Mouse (Mus musculus) neural tube, embryonic 13.5 days (tissue): ENCODE data around the gene Cd6. TPM values are rescaled to one million over a fixed set of nuclear protein-coding genes. Genes with fewer than 3 reads are reported as not detected.
A peak's percentile ranks its signal among the peaks of the same experiment; 100 is the strongest.

Source experiments
- ATAC-seq: fragments of 200-750 bp; cut with Nextera tagmentation; 2 replicates; pipeline ENCODE4 v1.8.0; 2017; ENCODE audit warnings: low read depth, mild to moderate bottlenecking, moderate TSS enrichment, moderate library complexity
- H3K27ac ChIP-seq: fragments of 300-500 bp; sonication (generic); replicated peaks from 2 replicates; pipeline ENCODE4 v1.5.1; 2015; ENCODE audit warnings: moderate library complexity, mild to moderate bottlenecking, inconsistent platforms
- H3K27me3 ChIP-seq: fragments of 300-500 bp; sonication (generic); 2 replicates; pipeline ENCODE4 v1.6.1; 2015; ENCODE audit warnings: mild to moderate bottlenecking, inconsistent platforms
- H3K36me3 ChIP-seq: fragments of 300-500 bp; sonication (generic); 2 replicates; pipeline ENCODE4 v1.6.1; 2015; ENCODE audit warnings: mild to moderate bottlenecking, inconsistent platforms
- H3K4me1 ChIP-seq: fragments of 300-500 bp; sonication (generic); replicated peaks from 2 replicates; pipeline ENCODE4 v1.6.1; 2015; ENCODE audit warnings: inconsistent platforms
- H3K4me2 ChIP-seq: fragments of 300-500 bp; sonication (generic); 2 replicates; pipeline ENCODE4 v1.6.1; 2015; ENCODE audit warnings: inconsistent platforms, mild to moderate bottlenecking, moderate library complexity
- H3K4me3 ChIP-seq: fragments of 300-500 bp; sonication (generic); 2 replicates; pipeline ENCODE4 v1.5.1; 2015; ENCODE audit warnings: mild to moderate bottlenecking, inconsistent platforms
- H3K9ac ChIP-seq: fragments of 300-500 bp; sonication (generic); 2 replicates; pipeline ENCODE4 v1.6.1; 2015; ENCODE audit warnings: moderate library complexity, mild to moderate bottlenecking, inconsistent platforms
- H3K9me3 ChIP-seq: fragments of 300-500 bp; sonication (generic); 2 replicates; pipeline ENCODE4 v1.6.1; 2016; ENCODE audit warnings: inconsistent platforms
- WGBS: fragments of 180-500 bp; shearing (Covaris S2); methylation state at CpG from one replicate; pipeline ENCODE4 v1.1.7; 2015; 5-methylcytosine and 5-hydroxymethylcytosine counted together
- polyA plus RNA-seq: library from polyadenylated mRNA; unstranded; fragments of >200 nt; fragmentation: Nextera tagmentation; extraction: Ambion mirVana; gene quantifications from 2 replicates; pipeline ENCODE4 v1.2.1, GENCODE M21; 2015

The Cd6 gene
- polyA plus RNA-seq, 1 experiment from 2014 or later: not detected

DNA sequence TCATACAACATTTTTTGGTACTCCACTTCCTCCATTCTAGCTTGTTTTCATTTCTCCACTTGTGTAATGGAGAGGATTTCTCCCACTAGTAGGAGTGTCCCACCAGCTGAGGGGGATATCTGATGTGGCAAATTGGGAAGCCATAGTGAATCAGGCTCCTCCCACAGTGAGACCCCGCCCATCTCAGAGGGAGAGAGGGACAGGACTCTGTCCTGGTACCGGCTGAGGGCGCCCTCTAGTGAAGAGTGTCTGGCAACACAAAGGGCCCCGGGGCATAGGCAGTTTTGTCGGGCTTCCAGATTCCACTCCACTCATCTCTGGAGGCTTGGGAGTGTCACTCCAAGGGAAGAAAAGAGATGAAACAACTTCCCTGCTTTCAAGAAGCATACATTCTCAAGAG, 1.6 kb upstream of the Cd6 start:
- Histone ChIP-seq H3K4me2 (no peak overlapping the region), H3K4me1 (no peaks in the 10 kb centered on the region), H3K9me3 (no peaks in the 10 kb centered on the region), H3K27me3 (no peaks in the 10 kb centered on the region), H3K27ac (no peak overlapping the region), H3K9ac (no peak overlapping the region), H3K4me3 (no peak overlapping the region), H3K36me3 (no peaks in the 10 kb centered on the region)
- 12% methylated on average over 5 of the region's 5 CpGs for WGBS
- ATAC-seq: no peak

DNA sequence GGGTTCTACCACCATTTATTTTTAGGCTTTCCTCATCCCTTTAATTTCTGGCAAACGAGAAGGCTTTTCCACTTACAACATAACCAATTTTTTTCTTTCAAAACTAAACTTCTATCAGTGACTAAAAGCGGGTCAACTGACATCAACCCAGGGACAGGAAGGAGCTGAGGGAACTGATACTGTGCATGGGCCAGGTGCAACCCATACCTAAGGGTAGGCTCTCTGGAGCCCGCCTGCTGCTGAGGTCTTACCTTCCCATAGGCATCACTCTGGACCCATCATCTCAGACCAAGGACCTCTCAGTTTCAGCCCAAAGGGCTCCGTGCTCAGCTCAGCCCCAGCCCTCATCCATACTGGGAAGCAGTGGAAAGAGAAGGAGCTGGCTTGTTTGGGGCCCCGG, 1.5 kb downstream of the Cd6 start:
- Histone ChIP-seq H3K4me1 (no peaks in the 10 kb centered on the region), H3K4me2 (no peak overlapping the region), H3K9me3 (no peaks in the 10 kb centered on the region), H3K27me3 (no peaks in the 10 kb centered on the region), H3K4me3 (no peak overlapping the region), H3K36me3 (no peaks in the 10 kb centered on the region), H3K27ac (no peak overlapping the region), H3K9ac (no peak overlapping the region)
- no peak for ATAC-seq
- WGBS: 96% methylated on average over 5 of the region's 5 CpGs

DNA sequence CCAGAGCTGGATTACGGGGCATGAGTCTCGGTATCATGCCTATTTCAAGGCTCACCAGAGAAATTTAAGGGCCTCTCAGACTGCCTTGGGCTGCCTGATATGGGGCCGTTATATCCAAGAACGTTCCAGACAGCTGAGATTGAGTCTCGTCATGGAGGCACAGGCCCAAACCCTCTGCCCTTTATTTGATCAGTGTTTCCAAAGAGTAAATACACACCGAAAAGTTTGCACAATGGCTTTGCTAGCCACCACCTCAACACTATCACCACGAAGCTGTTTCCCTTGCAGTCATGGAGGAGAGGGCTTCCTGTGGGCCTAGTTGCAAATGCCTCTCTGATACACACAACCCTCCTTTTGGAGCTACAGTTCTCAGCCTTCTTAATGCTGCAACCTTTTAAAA, 5.8 kb downstream of the Cd6 start:
- H3K27ac ChIP-seq: no peak overlapping the region
- no peak overlapping the region for H3K9ac ChIP-seq
- 91% methylated on average over 7 of the region's 7 CpGs for WGBS
- H3K36me3 ChIP-seq: no peaks in the 10 kb centered on the region
- no peaks in the 10 kb centered on the region for H3K9me3 ChIP-seq
- no peak overlapping the region for H3K4me3 ChIP-seq
- no peaks in the 10 kb centered on the region for H3K4me1 ChIP-seq
- H3K4me2 ChIP-seq: no peak overlapping the region
- no peak for ATAC-seq
- no peaks in the 10 kb centered on the region for H3K27me3 ChIP-seq

DNA sequence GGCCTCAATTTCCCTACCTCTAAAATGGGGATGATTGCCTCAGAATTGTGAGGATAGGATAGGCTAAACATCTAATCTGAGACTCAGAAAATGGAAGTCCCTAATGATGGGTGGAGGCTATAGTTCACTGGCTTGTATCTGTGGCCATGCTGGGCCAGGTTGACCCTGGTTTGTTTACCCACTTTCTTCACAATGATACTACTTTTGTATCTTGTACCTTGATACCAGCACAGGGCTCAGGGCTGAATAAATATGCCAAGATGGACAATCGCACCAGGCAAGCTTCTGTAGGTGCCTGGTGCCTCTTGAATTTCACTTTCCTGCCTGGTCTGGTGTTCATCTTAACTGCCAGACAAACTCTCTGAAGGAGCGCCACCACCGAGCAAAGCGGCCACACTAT, 7.3 kb downstream of the Cd6 start:
- 96% methylated on average over 4 of the region's 4 CpGs for WGBS
- Histone ChIP-seq H3K27ac (no peak overlapping the region), H3K9me3 (no peaks in the 10 kb centered on the region), H3K4me3 (no peak overlapping the region), H3K4me1 (no peaks in the 10 kb centered on the region; the same call in 1 of the 2 replicates), H3K36me3 (no peaks in the 10 kb centered on the region), H3K9ac (no peak overlapping the region), H3K27me3 (no peaks in the 10 kb centered on the region), H3K4me2 (no peak overlapping the region)
- no peak for ATAC-seq

DNA sequence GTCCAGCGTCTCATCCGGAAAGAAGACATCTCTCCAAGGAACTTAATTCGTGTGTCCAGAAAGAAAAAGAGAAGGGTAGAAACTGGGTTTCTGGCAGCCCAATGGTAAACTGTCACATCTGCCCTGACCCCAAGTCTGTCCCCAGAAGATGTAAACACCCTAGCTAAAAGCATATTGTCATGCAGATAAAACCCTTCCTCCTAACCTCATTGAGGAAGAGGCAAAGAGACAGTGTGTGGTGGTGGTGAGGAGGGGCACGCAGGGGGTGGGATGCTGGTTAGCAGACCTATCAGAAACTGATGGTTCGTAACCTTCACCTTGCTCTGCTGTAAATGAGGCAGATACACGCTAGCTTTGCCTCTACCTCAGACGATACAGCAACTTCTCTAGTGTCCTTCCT, 8.5 kb downstream of the Cd6 start:
- H3K27ac ChIP-seq: no peak overlapping the region
- WGBS: 57% methylated on average over 7 of the region's 7 CpGs
- H3K27me3 ChIP-seq: no peaks in the 10 kb centered on the region
- no peak overlapping the region for H3K9ac ChIP-seq
- H3K9me3 ChIP-seq: no peaks in the 10 kb centered on the region
- ATAC-seq: no peak
- no peaks in the 10 kb centered on the region for H3K36me3 ChIP-seq
- no peaks in the 10 kb centered on the region; the same call in 1 of the 2 replicates for H3K4me1 ChIP-seq
- H3K4me3 ChIP-seq: no peak overlapping the region
- H3K4me2 ChIP-seq: no peak overlapping the region

DNA sequence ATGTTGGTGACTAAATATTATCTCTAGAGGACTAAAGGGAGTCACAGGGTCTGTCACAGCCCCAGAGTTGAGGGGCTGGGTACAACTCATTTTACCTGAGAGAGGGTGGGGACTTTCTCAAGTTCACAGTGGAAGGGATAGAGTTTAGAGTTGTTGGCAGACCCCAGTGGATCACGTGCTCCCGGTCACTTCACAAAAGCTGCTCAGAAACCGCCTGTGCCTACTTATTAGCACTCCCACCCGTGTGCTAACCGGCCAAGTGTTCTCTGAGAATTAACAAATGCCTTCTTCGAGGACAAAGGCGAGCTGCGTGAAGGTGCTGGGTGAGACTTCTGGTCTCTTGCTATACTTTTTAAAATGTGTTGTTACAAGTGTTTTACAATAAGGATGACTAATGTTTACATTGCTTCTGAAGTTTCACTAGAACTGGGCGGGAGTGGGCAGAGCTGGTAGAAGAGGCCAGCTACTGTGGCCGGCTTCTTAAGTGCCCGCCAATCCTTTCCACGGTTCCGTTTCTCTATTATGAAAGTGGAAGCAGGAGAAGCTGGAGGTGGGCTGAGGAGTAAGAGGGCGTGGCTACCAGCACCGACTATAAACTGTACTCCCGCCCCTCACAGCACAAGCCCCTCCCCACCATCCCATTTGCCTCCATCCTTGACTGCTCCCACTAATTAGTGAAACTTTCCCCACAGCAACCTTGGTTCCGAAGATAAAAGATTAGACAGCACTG, 11.5 kb downstream of the Cd6 start:
- Histone ChIP-seq H3K27me3 (no peaks in the 10 kb centered on the region), H3K4me1 (no peaks in the 10 kb centered on the region; the same call in 1 of the 2 replicates), H3K4me2 (peak overlapping the region; percentile 24; the same call in 1 of the 2 replicates), H3K36me3 (no peaks in the 10 kb centered on the region), H3K9ac (no peak overlapping the region), H3K9me3 (no peaks in the 10 kb centered on the region), H3K27ac (no peak overlapping the region), H3K4me3 (no peak overlapping the region)
- 47% methylated on average over 17 of the region's 17 CpGs for WGBS
- no peak for ATAC-seq

DNA sequence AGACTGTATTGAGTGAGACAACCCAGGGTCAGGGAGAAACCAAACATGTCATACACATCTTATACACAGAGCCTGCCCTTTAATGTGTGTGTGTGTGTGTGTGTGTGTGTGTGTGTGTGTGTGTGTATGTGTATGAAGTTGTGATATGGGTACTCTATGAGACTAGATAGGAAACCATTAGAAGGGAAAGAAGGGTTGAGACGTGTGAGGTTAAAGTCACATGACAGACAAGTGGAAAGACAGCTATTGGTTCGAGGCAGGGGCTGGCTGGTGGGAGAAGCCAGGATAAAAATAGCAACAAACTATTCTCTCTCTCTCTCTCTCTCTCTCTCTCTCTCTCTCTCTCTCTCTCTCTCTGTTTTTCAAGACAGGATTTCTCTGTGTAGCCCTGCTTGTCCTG, 13.4 kb downstream of the Cd6 start:
- 60% methylated on average over 2 of the region's 2 CpGs for WGBS
- Histone ChIP-seq H3K27ac (no peak overlapping the region), H3K27me3 (no peaks in the 10 kb centered on the region), H3K4me3 (no peak overlapping the region), H3K4me1 (no peaks in the 10 kb centered on the region; the same call in 1 of the 2 replicates), H3K9me3 (no peaks in the 10 kb centered on the region), H3K36me3 (no peaks in the 10 kb centered on the region), H3K4me2 (no peak overlapping the region), H3K9ac (no peak overlapping the region)
- ATAC-seq: no peak

DNA sequence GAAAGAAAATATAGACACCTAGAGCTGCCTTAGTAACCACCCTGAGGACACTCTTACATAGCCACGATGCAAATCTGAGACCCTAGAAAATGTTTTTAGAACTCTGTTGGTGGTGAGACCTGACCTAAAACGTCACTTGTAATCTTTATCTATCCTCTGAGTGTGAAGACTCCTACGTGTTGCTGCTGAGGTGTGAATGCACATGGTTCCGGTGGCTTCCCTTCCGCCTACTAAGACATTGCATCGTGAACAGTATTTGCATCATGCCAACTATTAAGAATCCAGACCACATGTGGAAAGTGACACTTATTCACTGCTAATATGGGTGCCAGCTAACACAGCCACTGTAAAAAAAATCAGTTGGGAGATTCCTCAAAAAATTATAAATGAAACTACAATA, 14.0 kb downstream of the Cd6 start:
- H3K36me3 ChIP-seq: no peaks in the 10 kb centered on the region
- no peak overlapping the region for H3K4me3 ChIP-seq
- H3K9ac ChIP-seq: no peak overlapping the region
- H3K27ac ChIP-seq: no peak overlapping the region
- H3K27me3 ChIP-seq: no peaks in the 10 kb centered on the region
- H3K9me3 ChIP-seq: no peaks in the 10 kb centered on the region
- H3K4me2 ChIP-seq: no peak overlapping the region
- no peaks in the 10 kb centered on the region; the same call in 1 of the 2 replicates for H3K4me1 ChIP-seq
- WGBS: 88% methylated on average over 6 of the region's 6 CpGs
- no peak for ATAC-seq

DNA sequence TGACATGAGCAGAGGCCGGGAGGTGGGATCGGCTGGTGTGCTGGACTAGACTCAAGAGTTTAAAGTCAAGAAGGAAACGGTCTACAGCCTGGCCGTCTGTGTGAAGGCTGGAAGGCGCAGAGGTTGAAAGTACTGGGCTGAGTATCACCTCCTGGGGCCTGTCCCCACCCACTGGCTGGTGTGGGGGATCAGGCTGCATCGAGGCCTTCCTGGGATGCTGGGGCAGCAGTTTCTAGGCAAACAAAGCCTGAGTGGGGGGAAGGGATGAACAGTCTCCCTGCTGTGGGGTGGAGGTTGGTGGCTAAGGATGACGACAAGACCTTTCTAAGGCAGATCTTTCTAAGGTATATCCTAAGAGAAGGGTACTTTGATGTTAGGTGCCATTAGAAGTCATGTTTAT, 16.0 kb downstream of the Cd6 start:
- Histone ChIP-seq H3K4me3 (no peak overlapping the region), H3K9ac (no peak overlapping the region), H3K27ac (no peak overlapping the region), H3K36me3 (no peaks in the 10 kb centered on the region), H3K27me3 (no peaks in the 10 kb centered on the region), H3K9me3 (no peaks in the 10 kb centered on the region), H3K4me1 (no peaks in the 10 kb centered on the region; the same call in none of the 2 replicates), H3K4me2 (no peak overlapping the region)
- ATAC-seq: no peak
- 75% methylated on average over 7 of the region's 7 CpGs for WGBS

DNA sequence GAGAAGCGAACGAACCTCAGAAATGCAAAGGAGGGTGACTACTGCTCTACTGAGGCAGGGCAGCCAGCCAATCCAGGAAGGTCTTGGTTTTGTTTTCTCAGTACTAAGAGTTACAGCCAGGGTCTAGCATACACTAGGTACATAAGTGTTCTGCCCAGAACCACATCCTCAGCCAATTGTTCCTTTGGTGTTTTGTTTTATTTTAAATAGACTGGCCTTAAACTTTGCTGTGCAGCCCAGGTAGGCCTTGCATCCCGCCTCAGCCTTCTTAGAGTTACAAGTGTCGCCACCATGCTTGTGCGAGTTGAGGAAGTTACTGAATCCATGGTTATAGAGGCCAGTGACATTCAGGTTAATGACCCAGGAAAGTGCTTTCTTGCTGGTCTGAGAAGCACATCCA, 16.8 kb downstream of the Cd6 start:
- no peak overlapping the region for H3K4me2 ChIP-seq
- no peaks in the 10 kb centered on the region; the same call in 1 of the 2 replicates for H3K4me1 ChIP-seq
- no peaks in the 10 kb centered on the region for H3K27me3 ChIP-seq
- no peak overlapping the region for H3K4me3 ChIP-seq
- no peaks in the 10 kb centered on the region for H3K9me3 ChIP-seq
- no peaks in the 10 kb centered on the region for H3K36me3 ChIP-seq
- no peak overlapping the region for H3K9ac ChIP-seq
- no peak overlapping the region for H3K27ac ChIP-seq
- no peak for ATAC-seq
- WGBS: 95% methylated on average over 5 of the region's 5 CpGs

DNA sequence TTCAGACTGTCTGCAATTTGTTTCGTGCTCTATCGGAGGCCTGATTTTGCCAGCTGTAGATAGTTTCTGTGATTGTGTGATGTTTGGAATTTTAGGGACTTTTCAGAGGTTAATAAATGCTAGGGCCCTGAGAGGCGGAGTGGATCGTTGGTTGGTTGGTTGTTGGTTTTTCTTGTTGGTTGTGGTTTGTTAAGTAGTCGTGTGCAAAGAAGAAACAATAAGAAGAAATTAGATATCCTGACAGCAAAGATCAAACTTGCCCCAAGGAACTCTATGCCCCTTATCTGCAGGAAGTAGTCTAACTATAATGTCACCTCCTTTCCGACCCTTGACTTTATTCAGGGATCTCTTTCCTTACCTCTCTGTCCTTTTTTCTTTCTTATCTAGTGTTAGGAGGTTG, 18.4 kb downstream of the Cd6 start:
- no peaks in the 10 kb centered on the region; the same call in 1 of the 2 replicates for H3K4me1 ChIP-seq
- 92% methylated on average over 6 of the region's 6 CpGs for WGBS
- H3K4me3 ChIP-seq: no peak overlapping the region
- no peak overlapping the region for H3K27ac ChIP-seq
- no peaks in the 10 kb centered on the region for H3K27me3 ChIP-seq
- no peak for ATAC-seq
- no peaks in the 10 kb centered on the region for H3K36me3 ChIP-seq
- no peak overlapping the region for H3K4me2 ChIP-seq
- no peaks in the 10 kb centered on the region for H3K9me3 ChIP-seq
- H3K9ac ChIP-seq: no peak overlapping the region

DNA sequence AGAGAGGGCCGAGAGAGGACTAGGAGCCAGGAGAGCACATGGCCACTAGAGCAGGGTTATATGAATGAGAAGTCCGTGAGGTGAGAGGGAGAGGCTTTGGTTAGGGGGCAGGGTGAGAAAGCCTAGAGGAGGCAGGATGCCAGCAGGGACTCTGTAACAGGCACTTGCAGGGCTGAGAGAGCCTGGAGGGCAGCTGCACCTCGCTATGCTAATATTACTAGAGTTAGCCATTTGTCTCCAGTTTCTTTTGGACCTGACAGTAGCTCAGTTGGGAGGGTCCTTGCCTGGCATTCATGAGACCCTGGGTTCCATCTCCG, 19.7 kb downstream of the Cd6 start:
- no peak for ATAC-seq
- Histone ChIP-seq H3K9ac (no peak overlapping the region), H3K27me3 (no peaks in the 10 kb centered on the region), H3K36me3 (no peaks in the 10 kb centered on the region), H3K4me3 (no peak overlapping the region), H3K27ac (no peak overlapping the region), H3K4me1 (no peaks in the 10 kb centered on the region; the same call in 1 of the 2 replicates), H3K9me3 (no peaks in the 10 kb centered on the region), H3K4me2 (no peak overlapping the region)
- 46% methylated on average over 4 of the region's 4 CpGs for WGBS
